Mouse (Mus musculus) kidney, embryonic 14.5 days (tissue): ENCODE measurements around the gene Gm10134. TPM values are rescaled to one million over a fixed set of nuclear protein-coding genes. Genes with fewer than 3 reads are reported as not detected.
A peak's percentile ranks its signal among the peaks of the same experiment; 100 is the strongest.

ENCODE experiments used
- ATAC-seq: fragments of 200-750 bp; cut with Nextera tagmentation; 2 replicates; pipeline ENCODE4 v1.8.0; 2017; ENCODE audit warnings: moderate number of reproducible peaks, mild to moderate bottlenecking, moderate TSS enrichment, moderate library complexity; ENCODE audit not compliant: low FRiP score, low TSS enrichment
- H3K27ac ChIP-seq: fragments of 300-500 bp; sonication (generic); 2 replicates; pipeline ENCODE4 v1.5.1; 2014; ENCODE audit warnings: low read depth, mild to moderate bottlenecking, low read length, moderate library complexity, mixed read lengths
- H3K27me3 ChIP-seq: fragments of 300-500 bp; sonication (generic); 2 replicates; pipeline ENCODE4 v1.6.1; 2014; ENCODE audit warnings: mild to moderate bottlenecking, low read length; ENCODE audit not compliant: control insufficient read depth, insufficient read depth
- H3K36me3 ChIP-seq: fragments of 300-500 bp; sonication (generic); 2 replicates; pipeline ENCODE4 v1.6.1; 2014; ENCODE audit warnings: low read length, mixed read lengths; ENCODE audit not compliant: control insufficient read depth, insufficient read depth
- H3K4me1 ChIP-seq: fragments of 300-500 bp; sonication (generic); 2 replicates; pipeline ENCODE4 v1.6.1; 2014; ENCODE audit warnings: low read length, mixed read lengths; ENCODE audit not compliant: control insufficient read depth, insufficient read depth
- H3K4me2 ChIP-seq: fragments of 300-500 bp; sonication (generic); replicated peaks from 2 replicates; pipeline ENCODE4 v1.6.1; 2014; ENCODE audit warnings: low read depth, mild to moderate bottlenecking, low read length
- H3K4me3 ChIP-seq: fragments of 300-500 bp; sonication (generic); 2 replicates; pipeline ENCODE4 v1.5.1; 2014; ENCODE audit warnings: mild to moderate bottlenecking, low read length
- H3K9ac ChIP-seq: fragments of 300-500 bp; sonication (generic); 2 replicates; pipeline ENCODE4 v1.6.1; 2014; ENCODE audit warnings: low read depth, mild to moderate bottlenecking, low read length, moderate library complexity
- H3K9me3 ChIP-seq: fragments of 300-500 bp; sonication (generic); 2 replicates; pipeline ENCODE4 v1.6.1; 2016; ENCODE audit warnings: low read length; ENCODE audit not compliant: control insufficient read depth
- WGBS: fragments of 180-500 bp; shearing (Covaris S2); extraction: QIAGEN DNeasy Blood & Tissue Kit; methylation state at CpG from one replicate; pipeline ENCODE4 v1.1.7; 2014; 5-methylcytosine and 5-hydroxymethylcytosine counted together
- polyA plus RNA-seq: library from polyadenylated mRNA; unstranded; fragments of >200 nt; fragmentation: Nextera tagmentation; extraction: Ambion mirVana; gene quantifications from 2 replicates; pipeline ENCODE4 v1.2.1, GENCODE M21; 2014

Gene Gm10134
- polyA plus RNA-seq, 1 experiment from 2014 or later, result 9.9 TPM

GRCm38 (mm10) chr2:28524406-28524805 lies 18.5 kb downstream of the Gm10134 start:
- 79% methylated on average over 10 of the region's 10 CpGs for WGBS
- no peak for ATAC-seq
- peaks cover 33% of the 10 kb centered on the region for H3K4me1 ChIP-seq

GRCm38 (mm10) chr2:28525219-28525942 lies 19.5 kb downstream of the Gm10134 start:
- no peaks in the 10 kb centered on the region for H3K27me3 ChIP-seq
- peak overlapping the region; percentile 71 for H3K27ac ChIP-seq
- H3K4me3 ChIP-seq, result no peak overlapping the region
- no peaks in the 10 kb centered on the region for H3K9me3 ChIP-seq
- no peak overlapping the region for H3K4me2 ChIP-seq
- H3K4me1 ChIP-seq, result peaks cover 41% of the 10 kb centered on the region
- H3K36me3 ChIP-seq, result peaks cover 5% of the 10 kb centered on the region; the same call in 1 of the 2 replicates
- H3K9ac ChIP-seq, result peak overlapping the region; percentile 8; the same call in 1 of the 2 replicates
- 14% methylated on average over 11 of the region's 11 CpGs for WGBS
- ATAC-seq, result peak; percentile 67

More at GRCm38 (mm10) chr2:28524406-28524805, 18.5 kb downstream of the Gm10134 start:
- no peaks in the 10 kb centered on the region for H3K27me3 ChIP-seq
- no peak overlapping the region for H3K4me3 ChIP-seq
- peak overlapping the region; percentile 71; the same call in 1 of the 2 replicates for H3K27ac ChIP-seq
- peaks cover 5% of the 10 kb centered on the region; the same call in 1 of the 2 replicates for H3K36me3 ChIP-seq
- no peak overlapping the region for H3K9ac ChIP-seq
- no peaks in the 10 kb centered on the region for H3K9me3 ChIP-seq
- no peak overlapping the region for H3K4me2 ChIP-seq

GRCm38 (mm10) chr2:28525943-28526876 lies 20.3 kb downstream of the Gm10134 start:
- peaks cover 47% of the 10 kb centered on the region for H3K4me1 ChIP-seq
- no peak overlapping the region for H3K9ac ChIP-seq
- no peaks in the 10 kb centered on the region for H3K9me3 ChIP-seq
- no peak; the same call in 1 of the 2 replicates for ATAC-seq
- peak overlapping the region; percentile 71 for H3K27ac ChIP-seq
- no peak overlapping the region for H3K4me2 ChIP-seq
- no peak overlapping the region for H3K4me3 ChIP-seq
- no peaks in the 10 kb centered on the region for H3K27me3 ChIP-seq
- 38% methylated on average over 12 of the region's 12 CpGs for whole genome bisulfite sequencing
- H3K36me3 ChIP-seq, result peaks cover 5% of the 10 kb centered on the region; the same call in 1 of the 2 replicates

GRCm38 (mm10) chr2:28527436-28528353 lies 21.8 kb downstream of the Gm10134 start:
- H3K9ac ChIP-seq, result no peak overlapping the region
- no peak for ATAC-seq
- no peaks in the 10 kb centered on the region for H3K27me3 ChIP-seq
- H3K4me2 ChIP-seq, result no peak overlapping the region
- H3K4me3 ChIP-seq, result no peak overlapping the region
- H3K27ac ChIP-seq, result no peak overlapping the region
- no peaks in the 10 kb centered on the region for H3K36me3 ChIP-seq
- H3K9me3 ChIP-seq, result no peaks in the 10 kb centered on the region
- WGBS, result 78% methylated on average over 20 of the region's 20 CpGs
- peaks cover 55% of the 10 kb centered on the region for H3K4me1 ChIP-seq

- no peak overlapping the region for H3K4me3 ChIP-seq
- H3K27ac ChIP-seq, result no peak overlapping the region
- no peaks in the 10 kb centered on the region for H3K27me3 ChIP-seq
- no peak overlapping the region for H3K4me2 ChIP-seq
- peaks cover 60% of the 10 kb centered on the region for H3K4me1 ChIP-seq
- whole genome bisulfite sequencing, result 70% methylated on average over 7 of the region's 7 CpGs
- no peak for ATAC-seq
- H3K9ac ChIP-seq, result no peak overlapping the region; the same call in 1 of the 2 replicates
- no peaks in the 10 kb centered on the region for H3K36me3 ChIP-seq
- H3K9me3 ChIP-seq, result no peaks in the 10 kb centered on the region
Measured at GRCm38 (mm10) chr2:28528354-28528730, 22.4 kb downstream of the Gm10134 start.

GRCm38 (mm10) chr2:28529856-28530255 lies 24.0 kb downstream of the Gm10134 start:
- 79% methylated on average over 4 of the region's 4 CpGs for WGBS
- Histone ChIP-seq H3K36me3 (no peaks in the 10 kb centered on the region), H3K4me3 (no peak overlapping the region), H3K9ac (no peak overlapping the region), H3K4me1 (peaks cover 55% of the 10 kb centered on the region), H3K9me3 (no peaks in the 10 kb centered on the region), H3K27me3 (no peaks in the 10 kb centered on the region), H3K4me2 (no peak overlapping the region), H3K27ac (no peak overlapping the region)
- no peak for ATAC-seq

- Histone ChIP-seq H3K4me3 (no peak overlapping the region), H3K4me1 (peaks cover 54% of the 10 kb centered on the region), H3K36me3 (no peaks in the 10 kb centered on the region), H3K9me3 (no peaks in the 10 kb centered on the region), H3K9ac (no peak overlapping the region), H3K27me3 (no peaks in the 10 kb centered on the region), H3K4me2 (no peak overlapping the region), H3K27ac (peak overlapping the region; percentile 1; the same call in 1 of the 2 replicates)
- WGBS, result 54% methylated on average over 7 of the region's 7 CpGs
- ATAC-seq, result no peak
Measured at GRCm38 (mm10) chr2:28530311-28530710, 24.4 kb downstream of the Gm10134 start.
